In the genomic region with DNA sequence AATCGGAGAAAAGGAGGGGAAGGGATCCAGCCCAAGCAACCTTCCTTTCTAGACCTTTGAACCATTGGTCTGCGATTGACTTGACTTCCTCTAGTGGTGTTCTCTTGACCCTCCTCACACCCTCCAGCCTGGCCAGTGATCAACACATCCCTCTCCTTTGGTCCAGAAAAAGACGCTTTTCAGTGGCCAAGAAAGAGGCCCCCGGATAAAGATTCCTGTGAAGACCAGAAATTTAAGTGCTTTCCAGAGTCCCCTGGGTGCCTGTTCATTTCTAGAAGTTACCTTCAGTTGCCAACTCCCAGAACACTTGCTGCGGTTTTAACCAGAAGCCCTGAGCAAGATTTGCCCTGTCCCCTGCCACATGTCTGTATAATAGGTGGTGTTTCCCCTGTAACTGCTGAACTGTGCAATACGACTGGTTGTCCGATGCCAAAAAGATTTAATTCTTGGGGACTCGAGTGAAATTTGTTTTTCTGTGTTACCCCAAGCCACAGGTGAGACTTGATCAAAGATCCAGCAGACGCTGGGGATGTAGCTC, we compare ENCODE assay signal across 8 mouse cellular contexts. TPM values are rescaled to one million over a fixed set of nuclear protein-coding genes. Genes with fewer than 3 reads are reported as not detected.
A peak's percentile ranks its signal among the peaks of the same experiment; 100 is the strongest.
DNase-seq lines count a peak whose midpoint lies in the region; ATAC-seq and TF ChIP-seq lines count a peak whose summit lies in the region.
"Not testable (repeated sequence)": the region's sequence is repeated elsewhere in the genome, so short reads cannot be mapped to it uniquely, and the experiment has no call there.

A gene (minus strand): TSS at position 51 of the 538 bp plus-strand sequence.

- peaks cover 22% of the 10 kb centered on the region for H3K4me1 ChIP-seq in embryonic facial prominence, embryonic 13.5 days
- H3K4me1 ChIP-seq in kidney, embryonic 16.5 days (ENCODE audit: insufficient read depth, low read length) = peaks cover 19% of the 10 kb centered on the region
- H3K4me1 ChIP-seq in limb, embryonic 12.5 days (replicated peaks) = peaks cover 17% of the 10 kb centered on the region
- H3K4me1 ChIP-seq in spleen, adult 2 months (ENCODE audit: control insufficient read depth, insufficient read depth, insufficient read length) = not testable (repeated sequence)

- DNase-seq in Patski (ENCODE audit: low read depth, low spot score); gastrocnemius, postnatal 25 days; heart, postnatal 36 days; spleen, adult 2 months (ENCODE audit: low read depth in 1 of 2, low spot score in 2 of 2): not testable (repeated sequence)

- not testable (repeated sequence) for H3K9me3 ChIP-seq in embryonic facial prominence, embryonic 13.5 days; kidney, embryonic 16.5 days (ENCODE audit: low read length); limb, embryonic 12.5 days

- peak within 1 kb of the TSS; percentile 90 for H3K9ac ChIP-seq in embryonic facial prominence, embryonic 13.5 days
- H3K9ac ChIP-seq in kidney, embryonic 16.5 days (replicated peaks; ENCODE audit: low read length) = peak within 1 kb of the TSS; percentile 85
- H3K9ac ChIP-seq in limb, embryonic 12.5 days (replicated peaks) = peak within 1 kb of the TSS; percentile 90

- H3K27ac ChIP-seq in embryonic facial prominence, embryonic 13.5 days; limb, embryonic 12.5 days: not testable (repeated sequence)
- H3K27ac ChIP-seq in kidney, embryonic 16.5 days (ENCODE audit: low read length) = peak within 1 kb of the TSS; percentile 54; the same call in 1 of the 2 replicates
- H3K27ac ChIP-seq in spleen, adult 2 months (ENCODE audit: insufficient read depth, low read length) = peak within 1 kb of the TSS; percentile 67

- not testable (repeated sequence) for TF ChIP-seq POLR2A in spleen, adult 2 months (IDR thresholded peaks at IDR 0.05; ENCODE audit: low read depth, low read length)

- ATAC-seq in Patski; embryonic facial prominence, embryonic 13.5 days (ENCODE audit: insufficient number of reproducible peaks, insufficient read depth, low FRiP score, low TSS enrichment, low read depth); kidney, embryonic 16.5 days (ENCODE audit: low FRiP score, low TSS enrichment); limb, embryonic 12.5 days (ENCODE audit: insufficient number of reproducible peaks, insufficient read depth, low FRiP score, low TSS enrichment, low read depth); megakaryocyte progenitor cell, adult 5-6 weeks (replicated peaks; ENCODE audit: poor library complexity): not testable (repeated sequence)

- WGBS in embryonic facial prominence, embryonic 13.5 days = 75% methylated on average over 9 of the region's 9 CpGs
- WGBS in kidney, embryonic 16.5 days = 70% methylated on average over 7 of the region's 9 CpGs
- 77% methylated on average over 9 of the region's 9 CpGs for WGBS in limb, embryonic 12.5 days
- WGBS in spleen, adult 2 months = 75% methylated on average over 9 of the region's 9 CpGs

- H3K27me3 ChIP-seq in Patski; embryonic facial prominence, embryonic 13.5 days; kidney, embryonic 16.5 days (ENCODE audit: insufficient read depth, low read length); limb, embryonic 12.5 days; spleen, adult 2 months (ENCODE audit: control insufficient read depth, insufficient read depth, low read length): not testable (repeated sequence)

- in situ Hi-C loops in Patski (cut with MboI; ENCODE audit: low pct_unique_long_range_greater_than_20kb) = not testable (repeated sequence)

- intact Hi-C loops in heart, postnatal 36 days (cut with DNase I) = loop anchor here (2.0 to 5.0 kb wide), 2 partner anchors 50 to 122 kb away; a partner anchor contains a TSS

- peaks cover 53% of the 10 kb centered on the region for H3K36me3 ChIP-seq in embryonic facial prominence, embryonic 13.5 days
- peaks cover 32% of the 10 kb centered on the region for H3K36me3 ChIP-seq in kidney, embryonic 16.5 days (ENCODE audit: insufficient read depth, low read length)
- H3K36me3 ChIP-seq in limb, embryonic 12.5 days = peaks cover 55% of the 10 kb centered on the region
- H3K36me3 ChIP-seq in spleen, adult 2 months (ENCODE audit: control insufficient read depth, insufficient read depth, low read length) = not testable (repeated sequence)

- POLR2A ChIA-PET in Patski (lab: Charles Lee) = interaction anchor here (0.6 to 1.2 kb wide), 2 partner anchors 42 to 52 kb away, joined by 3 to 4 read pairs; a partner anchor contains a TSS

- H3K4me2 ChIP-seq in embryonic facial prominence, embryonic 13.5 days = peak within 1 kb of the TSS; percentile 95
- H3K4me2 ChIP-seq in kidney, embryonic 16.5 days (replicated peaks; ENCODE audit: low read depth, low read length) = peak within 1 kb of the TSS; percentile 89
- peak within 1 kb of the TSS; percentile 93 for H3K4me2 ChIP-seq in limb, embryonic 12.5 days

- TF ChIP-seq CTCF in Patski (IDR thresholded peaks at IDR 0.05); spleen, adult 2 months (IDR thresholded peaks at IDR 0.05; ENCODE audit: extremely low read depth, insufficient read depth, insufficient read length, insufficient replicate concordance): not testable (repeated sequence)

- peak within 1 kb of the TSS; percentile 97 for H3K4me3 ChIP-seq in embryonic facial prominence, embryonic 13.5 days
- peak within 1 kb of the TSS; percentile 96 for H3K4me3 ChIP-seq in kidney, embryonic 16.5 days (ENCODE audit: low read length)
- H3K4me3 ChIP-seq in limb, embryonic 12.5 days (replicated peaks) = peak within 1 kb of the TSS; percentile 92
- H3K4me3 ChIP-seq in spleen, adult 2 months (ENCODE audit: extremely low read depth, insufficient read depth, insufficient read length) = peak within 1 kb of the TSS; percentile 81

- CTCF ChIA-PET in Patski (lab: Charles Lee) = not testable (repeated sequence)

RNA-seq across cellular contexts. Expression of the gene that starts here (rescaled TPM):
- polyA plus RNA-seq in Patski (2021) = 58.7 TPM
- polyA plus RNA-seq in embryonic facial prominence, embryonic 13.5 days (2015; fragmentation: Nextera tagmentation; extraction: Ambion mirVana) = 132 and 147 TPM in 2 replicates
- total RNA-seq in gastrocnemius, postnatal 25 days (2021) = 10 to 100 TPM; 21.7 to 27.4 TPM
- total RNA-seq in heart, postnatal 36 days (2021) = 10 to 100 TPM; 21.2 to 24.7 TPM
- polyA plus RNA-seq in kidney, embryonic 16.5 days (2015; fragmentation: Nextera tagmentation; extraction: Ambion mirVana) = 134 and 139 TPM in 2 replicates
- polyA plus RNA-seq in limb, embryonic 12.5 days (2016; fragmentation: Nextera tagmentation; extraction: Ambion mirVana) = 150 and 151 TPM in 2 replicates
- 60.7 and 61.7 TPM in 2 replicates for total RNA-seq in megakaryocyte progenitor cell, adult 5-6 weeks (2015)
- total RNA-seq in megakaryocyte progenitor cell, adult 5-6 weeks (2017) = 55.7 and 78.6 TPM in 2 replicates
- 47.5 and 67.3 TPM in 2 replicates for polyA plus RNA-seq in spleen, adult 2 months (2012; rRNA removed)
